Mouse (Mus musculus): ENCODE measurements at regions not wholly inside any gene's neighbourhood (a gene's known extent, or its start where the extent isn't known, plus 50 kb on each side); places are given as distances from the start of the nearest gene placed in this dataset.
A peak's percentile ranks its signal among the peaks of the same experiment; 100 is the strongest.

GRCm38 (mm10) chr2:128403143-128403935, 187.7 kb upstream of the Spdye4c start:
- dilution Hi-C loops (cut with MboI; ENCODE audit: extremely low pct_ligation_motif_present, extremely low pct_unique_long_range_greater_than_20kb, low sequenced_read_pairs) = no loop called here
- Histone ChIP-seq H3K9me3 (replicated peaks; ENCODE audit: low read length) (peaks cover 8% of the 10 kb centered on the region), H3K9ac (ENCODE audit: insufficient read depth, low read depth) (no peak overlapping the region), H3K4me2 (ENCODE audit: insufficient read depth, low read depth, poor library complexity, severe bottlenecking) (peak overlapping the region; percentile 66), H3K27me3 (replicated peaks) (no peaks in the 10 kb centered on the region), H3K27ac (ENCODE audit: insufficient read depth, low read depth) (no peak overlapping the region), H3K4me3 (replicated peaks in 1 of 3; ENCODE audit: low read depth in 2 of 3, low read length in 2 of 3, poor library complexity in 1 of 3) (no peak overlapping the region), H3K79me2 (replicated peaks; ENCODE audit: control insufficient read depth, extremely low read depth, insufficient read depth, poor library complexity, severe bottlenecking) (0 out of 2 replicates have a peak, but pooled peaks cover 2% of the 10 kb centered on the region), H3K4me1 (ENCODE audit: control insufficient read depth in 1 of 2, insufficient read depth in 2 of 2) (peaks cover 29 to 76% of the 10 kb centered on the region in 2 experiments), H3K36me3 (replicated peaks in 1 of 2; ENCODE audit: control insufficient read depth in 1 of 2, insufficient read depth in 1 of 2, low read length in 1 of 2) (peaks cover 0 to 18% of the 10 kb centered on the region in 2 experiments)
- in situ Hi-C loops (cut with MboI; ENCODE audit: low pct_ligation_motif_present, low pct_unique_long_range_greater_than_20kb, low sequenced_read_pairs) = loop anchor here (5.0 to 10.0 kb wide), 3 partner anchors 141 to 511 kb away; no protein-coding TSS in a partner anchor
- peak; percentile 80 for DNase-seq (ENCODE audit: extremely low read depth)
- no peak for TF ChIP-seq E2F4 (IDR thresholded peaks at IDR 0.05; ENCODE audit: insufficient replicate concordance, low read depth, low read length)
- no peak for TF ChIP-seq RAD21 (IDR thresholded peaks at IDR 0.05; ENCODE audit: low read depth, low read length)
- no peak for TF ChIP-seq CHD1 (IDR thresholded peaks at IDR 0.05; ENCODE audit: low read depth, low read length)
- TF ChIP-seq TCF12 (IDR thresholded peaks at IDR 0.05; ENCODE audit: low read depth, low read length) = peak; percentile 87
- no peak; the same call in 1 of the 2 replicates for TF ChIP-seq ZNF384 (IDR thresholded peaks at IDR 0.05; ENCODE audit: low read depth, low read length)
- TF ChIP-seq USF2 (conservative IDR thresholded peaks at IDR 0.05; ENCODE audit: low read depth, low read length) = no peak
- no peak for TF ChIP-seq NRF1 (IDR thresholded peaks at IDR 0.05; ENCODE audit: low read depth, low read length)
- TF ChIP-seq MXI1 (IDR thresholded peaks at IDR 0.05; ENCODE audit: low read depth, low read length) = peak; percentile 30; the same call in 1 of the 2 replicates
- TF ChIP-seq PAX5 (IDR thresholded peaks at IDR 0.05; ENCODE audit: low read length) = no peak
- TF ChIP-seq MAZ (IDR thresholded peaks at IDR 0.05; ENCODE audit: low read depth, low read length) = peak; percentile 54; the same call in 1 of the 2 replicates
- peak; percentile 50 for TF ChIP-seq BHLHE40 (IDR thresholded peaks at IDR 0.05; ENCODE audit: low read depth, low read length)
- peak; percentile 73; the same call in 1 of the 2 replicates for TF ChIP-seq IRF4 (IDR thresholded peaks at IDR 0.05; ENCODE audit: low read depth, low read length)
- TF ChIP-seq CHD2 (IDR thresholded peaks at IDR 0.05; ENCODE audit: low read length) = peak; percentile 56; the same call in 1 of the 2 replicates
- TF ChIP-seq NELFE (IDR thresholded peaks at IDR 0.05; ENCODE audit: low read depth, low read length) = no peak
- TF ChIP-seq POLR2AphosphoS2 (IDR thresholded peaks at IDR 0.05; ENCODE audit: low read depth, low read length) = no peak
- no peak for TF ChIP-seq ZKSCAN1 (IDR thresholded peaks at IDR 0.05; ENCODE audit: borderline replicate concordance, low read depth, low read length)
- no peak; the same call in none of the 2 replicates for TF ChIP-seq RCOR1 (conservative IDR thresholded peaks at IDR 0.05; ENCODE audit: low read depth, low read length)
- TF ChIP-seq SIN3A (IDR thresholded peaks at IDR 0.05; ENCODE audit: low read length) = peak; percentile 40; the same call in 1 of the 2 replicates
- TF ChIP-seq ETS1 (conservative IDR thresholded peaks at IDR 0.05; ENCODE audit: low read depth, low read length) = peak; percentile 78
- TF ChIP-seq MEF2A (IDR thresholded peaks at IDR 0.05; ENCODE audit: borderline replicate concordance, low read depth, low read length) = peak; percentile 12; the same call in 1 of the 2 replicates
- no peak for TF ChIP-seq EP300 (IDR thresholded peaks at IDR 0.05; ENCODE audit: low read length)
- TF ChIP-seq MAX (IDR thresholded peaks at IDR 0.05; ENCODE audit: low read length) = no peak
- TF ChIP-seq JUND (conservative IDR thresholded peaks at IDR 0.05; ENCODE audit: low read depth, low read length) = no peak
- TF ChIP-seq TBP (conservative IDR thresholded peaks at IDR 0.05; ENCODE audit: low read depth, low read length) = no peak
- TF ChIP-seq ZC3H11A (IDR thresholded peaks at IDR 0.05; ENCODE audit: low read depth, low read length) = no peak
- no peak for TF ChIP-seq CTCF (conservative IDR thresholded peaks at IDR 0.05 in 1 of 2, IDR thresholded peaks at IDR 0.05 in 1 of 2; ENCODE audit: low read depth in 2 of 2, low read length in 2 of 2)
- no peak for TF ChIP-seq JUN (IDR thresholded peaks at IDR 0.05; ENCODE audit: insufficient read depth, low read depth, low read length)
- no peak for TF ChIP-seq UBTF (IDR thresholded peaks at IDR 0.05; ENCODE audit: low read depth, low read length)
- no peak for TF ChIP-seq GABPA (IDR thresholded peaks at IDR 0.05; ENCODE audit: insufficient replicate concordance, low read depth, low read length)
- TF ChIP-seq MYC (IDR thresholded peaks at IDR 0.05; ENCODE audit: low read depth, low read length) = no peak

Data from CH12.LX (cell line).